Mouse (Mus musculus): ENCODE results near the gene Retreg1. TPM values are rescaled to one million over a fixed set of nuclear protein-coding genes. Genes with fewer than 3 reads are reported as not detected.

Retreg1 gene
- total and polyA plus RNA-seq, 3 experiments: 17.5 to 28.7 (median 19.0) TPM

GRCm38 (mm10) chr15:25893327-25893726 lies 50.3 kb downstream of the Retreg1 start:
- H3K4me1 ChIP-seq (ENCODE audit: control insufficient read depth in 1 of 2, insufficient read depth in 2 of 2): peaks cover 26 to 63% of the 10 kb centered on the region in 2 experiments
- H3K9ac ChIP-seq (ENCODE audit: insufficient read depth, low read depth): no peak overlapping the region
- dilution Hi-C loops (cut with MboI; ENCODE audit: extremely low pct_ligation_motif_present, extremely low pct_unique_long_range_greater_than_20kb, low sequenced_read_pairs): no loop called here
- H3K4me2 ChIP-seq (ENCODE audit: insufficient read depth, low read depth, poor library complexity, severe bottlenecking): no peak overlapping the region
- TF ChIP-seq CHD1 (IDR thresholded peaks at IDR 0.05; ENCODE audit: low read depth, low read length) (no peak), ZNF384 (IDR thresholded peaks at IDR 0.05; ENCODE audit: low read depth, low read length) (no peak)
- H3K79me2 ChIP-seq (replicated peaks; ENCODE audit: control insufficient read depth, extremely low read depth, insufficient read depth, poor library complexity, severe bottlenecking): no peaks in the 10 kb centered on the region
- H3K27me3 ChIP-seq (replicated peaks): no peaks in the 10 kb centered on the region
- no peak overlapping the region for H3K4me3 ChIP-seq (replicated peaks in 1 of 3; ENCODE audit: low read depth in 2 of 3, low read length in 2 of 3, poor library complexity in 1 of 3)
- peaks cover 4 to 19% of the 10 kb centered on the region in 2 experiments for H3K36me3 ChIP-seq (replicated peaks in 1 of 2; ENCODE audit: control insufficient read depth in 1 of 2, insufficient read depth in 1 of 2, low read length in 1 of 2)
- H3K9me3 ChIP-seq (replicated peaks; ENCODE audit: low read length): peaks cover 3% of the 10 kb centered on the region
- DNase-seq (ENCODE audit: extremely low read depth): no peak
- in situ Hi-C loops (cut with MboI; ENCODE audit: low pct_ligation_motif_present, low pct_unique_long_range_greater_than_20kb, low sequenced_read_pairs): loop anchor here (5.0 kb wide), 2 partner anchors 34 to 46 kb away; no protein-coding TSS in a partner anchor
- H3K27ac ChIP-seq (ENCODE audit: insufficient read depth, low read depth): no peak overlapping the region

DNA sequence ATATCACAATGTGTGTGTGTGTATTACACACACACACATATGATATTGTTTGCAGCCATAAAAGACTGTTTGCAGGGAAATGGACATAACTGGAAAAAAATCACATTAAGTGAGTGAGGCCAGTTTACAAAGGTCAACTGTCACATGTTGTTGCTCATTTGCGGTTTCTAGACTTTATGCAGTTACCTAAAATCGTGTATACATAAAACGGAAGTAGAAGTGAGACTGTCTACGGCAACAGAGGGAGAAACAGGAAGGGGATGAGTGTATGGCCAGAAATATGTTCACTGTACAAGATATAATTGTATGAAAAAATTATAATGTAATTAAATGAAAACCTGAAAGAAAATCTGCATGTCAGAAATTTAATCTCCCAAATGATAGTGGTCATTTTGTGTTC lies 53.8 kb downstream of the Retreg1 start:
- dilution Hi-C loops (cut with MboI; ENCODE audit: extremely low pct_ligation_motif_present, extremely low pct_unique_long_range_greater_than_20kb, low sequenced_read_pairs) (no loop called here), in situ Hi-C loops (cut with MboI; ENCODE audit: low pct_ligation_motif_present, low pct_unique_long_range_greater_than_20kb, low sequenced_read_pairs) (no loop called here)
- DNase-seq (ENCODE audit: extremely low read depth): no peak
- TF ChIP-seq RCOR1 (conservative IDR thresholded peaks at IDR 0.05; ENCODE audit: low read depth, low read length) (no peak), MYC (IDR thresholded peaks at IDR 0.05; ENCODE audit: low read depth, low read length) (no peak)
- H3K4me2 ChIP-seq (ENCODE audit: insufficient read depth, low read depth, poor library complexity, severe bottlenecking): no peak overlapping the region
- no peaks in the 10 kb centered on the region for H3K9me3 ChIP-seq (replicated peaks; ENCODE audit: low read length)
- H3K79me2 ChIP-seq (replicated peaks; ENCODE audit: control insufficient read depth, extremely low read depth, insufficient read depth, poor library complexity, severe bottlenecking): no peaks in the 10 kb centered on the region
- H3K36me3 ChIP-seq (replicated peaks in 1 of 2; ENCODE audit: control insufficient read depth in 1 of 2, insufficient read depth in 1 of 2, low read length in 1 of 2): peaks cover 2 to 13% of the 10 kb centered on the region in 2 experiments
- peaks cover 17 to 59% of the 10 kb centered on the region in 2 experiments; a peak in 3 of 4 replicates for H3K4me1 ChIP-seq (ENCODE audit: control insufficient read depth in 1 of 2, insufficient read depth in 2 of 2)
- no peak overlapping the region for H3K4me3 ChIP-seq (replicated peaks in 1 of 3; ENCODE audit: low read depth in 2 of 3, low read length in 2 of 3, poor library complexity in 1 of 3)
- H3K9ac ChIP-seq (ENCODE audit: insufficient read depth, low read depth): no peak overlapping the region
- H3K27ac ChIP-seq (ENCODE audit: insufficient read depth, low read depth): no peak overlapping the region
- H3K27me3 ChIP-seq (replicated peaks): no peaks in the 10 kb centered on the region

- Histone ChIP-seq H3K27me3 (replicated peaks) (no peaks in the 10 kb centered on the region), H3K4me3 (replicated peaks in 1 of 3; ENCODE audit: low read depth in 2 of 3, low read length in 2 of 3, poor library complexity in 1 of 3) (no peak overlapping the region), H3K36me3 (replicated peaks in 1 of 2; ENCODE audit: control insufficient read depth in 1 of 2, insufficient read depth in 1 of 2, low read length in 1 of 2) (peaks cover 2 to 13% of the 10 kb centered on the region in 2 experiments), H3K4me1 (ENCODE audit: control insufficient read depth in 1 of 2, insufficient read depth in 2 of 2) (peaks cover 13 to 56% of the 10 kb centered on the region in 2 experiments; a peak in 3 of 4 replicates), H3K27ac (ENCODE audit: insufficient read depth, low read depth) (no peak overlapping the region), H3K79me2 (replicated peaks; ENCODE audit: control insufficient read depth, extremely low read depth, insufficient read depth, poor library complexity, severe bottlenecking) (no peaks in the 10 kb centered on the region), H3K4me2 (ENCODE audit: insufficient read depth, low read depth, poor library complexity, severe bottlenecking) (peak overlapping the region; percentile 25; the same call in 1 of the 2 replicates), H3K9me3 (replicated peaks; ENCODE audit: low read length) (no peaks in the 10 kb centered on the region), H3K9ac (ENCODE audit: insufficient read depth, low read depth) (no peak overlapping the region)
- dilution Hi-C loops (cut with MboI; ENCODE audit: extremely low pct_ligation_motif_present, extremely low pct_unique_long_range_greater_than_20kb, low sequenced_read_pairs) (no loop called here), in situ Hi-C loops (cut with MboI; ENCODE audit: low pct_ligation_motif_present, low pct_unique_long_range_greater_than_20kb, low sequenced_read_pairs) (no loop called here)
- TF ChIP-seq ETS1 (conservative IDR thresholded peaks at IDR 0.05; ENCODE audit: low read depth, low read length) (peak; percentile 9; the same call in 1 of the 2 replicates), MAX (IDR thresholded peaks at IDR 0.05; ENCODE audit: low read length) (0 out of 2 replicates have a peak, but pooled peaks have one; percentile 36), MYC (IDR thresholded peaks at IDR 0.05; ENCODE audit: low read depth, low read length) (0 out of 2 replicates have a peak, but pooled peaks have one; percentile 54), BHLHE40 (IDR thresholded peaks at IDR 0.05; ENCODE audit: low read depth, low read length) (peak; percentile 96), CTCF (conservative IDR thresholded peaks at IDR 0.05 in 1 of 2, IDR thresholded peaks at IDR 0.05 in 1 of 2; ENCODE audit: low read depth in 2 of 2, low read length in 2 of 2) (no peak), ZKSCAN1 (IDR thresholded peaks at IDR 0.05; ENCODE audit: borderline replicate concordance, low read depth, low read length) (no peak), IRF4 (IDR thresholded peaks at IDR 0.05; ENCODE audit: low read depth, low read length) (peak; percentile 55; the same call in 1 of the 2 replicates)
- DNase-seq (ENCODE audit: extremely low read depth): peak; percentile 27
These were observed 54.6 kb downstream of the Retreg1 start for GRCm38 (mm10) chr15:25897617-25898016.
